ENCODE assay signal across 9 mouse cellular contexts in the genomic region with DNA sequence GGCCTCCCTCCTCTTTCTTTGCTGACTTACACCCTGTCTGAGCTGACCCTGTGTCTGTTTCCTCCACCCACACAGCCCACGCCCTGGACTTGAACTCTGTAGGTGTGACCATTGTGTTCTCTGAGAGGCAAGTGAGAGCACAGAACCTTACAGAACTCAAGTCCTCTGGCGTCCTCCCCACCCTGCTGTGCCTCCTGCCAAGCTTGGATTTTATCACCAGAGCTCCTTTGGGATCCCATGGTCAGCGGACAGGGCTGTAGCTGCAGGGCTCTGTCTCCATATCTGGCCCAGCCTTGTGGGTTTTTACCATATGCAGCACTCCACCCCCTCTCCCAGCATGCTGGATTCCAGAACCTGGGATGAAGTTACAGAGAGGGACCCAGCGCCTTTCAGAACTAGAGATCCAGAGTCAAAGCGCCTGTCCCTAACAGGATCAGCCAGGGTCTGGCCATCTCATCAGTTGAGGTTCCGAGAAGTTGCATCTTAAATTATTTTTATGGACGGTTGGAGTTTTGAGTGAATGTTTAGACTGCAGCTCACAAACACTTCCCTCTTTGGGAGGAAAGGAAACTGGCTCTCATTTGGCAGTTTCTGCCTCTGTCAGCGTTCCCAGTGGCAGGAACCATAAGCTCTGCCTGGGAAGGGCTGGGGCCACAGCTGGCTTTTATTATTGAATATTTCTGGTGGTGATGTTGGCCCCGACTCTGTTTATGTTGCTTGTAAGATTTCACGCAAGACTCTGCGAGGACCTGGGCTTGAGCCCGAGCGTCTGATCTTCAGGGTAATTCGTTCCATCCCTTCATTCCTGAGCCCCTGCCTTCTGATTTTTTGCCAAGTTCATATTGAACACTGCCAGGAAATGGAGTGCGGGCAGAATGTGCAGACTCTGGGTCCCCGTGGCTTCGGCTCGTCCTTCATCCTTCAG.
A peak's percentile ranks its signal among the peaks of the same experiment; 100 is the strongest.
DNase-seq lines count a peak whose midpoint lies in the region; ATAC-seq and TF ChIP-seq lines count a peak whose summit lies in the region.
"Had no signal": no experiment of that assay in that cellular context is flagged by ENCODE, and none has a peak within 500 bp of the region (broad histone marks: within the 10 kb centered on the region; RNA-seq: fewer than 3 reads in every experiment).

No protein-coding gene starts in this region.

- TF ChIP-seq CTCF in bone marrow, adult 2 months (IDR thresholded peaks at IDR 0.05; ENCODE audit: control insufficient read depth, insufficient read depth, low read length), result no peak

- 47% methylated on average over 18 of the region's 18 CpGs for WGBS in bone marrow, adult 2 months
- WGBS in hindbrain, embryonic 16.5 days, result 44% methylated on average over 18 of the region's 18 CpGs
- WGBS in liver, embryonic 11.5 days, result 57% methylated on average over 18 of the region's 18 CpGs
- whole genome bisulfite sequencing in neural tube, embryonic 12.5 days, result 64% methylated on average over 18 of the region's 18 CpGs

- peak; percentile 27 for DNase-seq in CD4-positive, CD25-positive, alpha-beta regulatory T cell, adult 2 months (ENCODE audit: low read depth, low spot score)
- DNase-seq in gastrocnemius, postnatal 25 days, result peak; percentile 84
- no peak for DNase-seq in liver, embryonic 11.5 days (ENCODE audit: low spot score)
- DNase-seq in B cell, adult 2 months, result no peak

- no peaks in the 10 kb centered on the region for H3K27me3 ChIP-seq in hindbrain, embryonic 16.5 days (replicated peaks; ENCODE audit: control insufficient read depth, insufficient read depth, low read length)
- no peaks in the 10 kb centered on the region for H3K27me3 ChIP-seq in liver, embryonic 11.5 days (replicated peaks; ENCODE audit: control insufficient read depth, insufficient read depth, low read length)
- no peaks in the 10 kb centered on the region for H3K27me3 ChIP-seq in neural tube, embryonic 12.5 days (replicated peaks)

- H3K4me2 ChIP-seq in hindbrain, embryonic 16.5 days (ENCODE audit: low read length), result peak overlapping the region; percentile 14
- no peak overlapping the region for H3K4me2 ChIP-seq in liver, embryonic 11.5 days
- no peak overlapping the region for H3K4me2 ChIP-seq in neural tube, embryonic 12.5 days (replicated peaks)

- H3K4me3 ChIP-seq in bone marrow, adult 2 months (replicated peaks; ENCODE audit: control insufficient read depth, low read depth, low read length), result no peak overlapping the region
- H3K4me3 ChIP-seq in hindbrain, embryonic 16.5 days (ENCODE audit: low read length), result no peak overlapping the region
- no peak overlapping the region for H3K4me3 ChIP-seq in liver, embryonic 11.5 days (ENCODE audit: low read depth, low read length)
- H3K4me3 ChIP-seq in neural tube, embryonic 12.5 days, result no peak overlapping the region
- H3K4me3 ChIP-seq: erythroblast, embryonic 14.5 days had no signal

- no peak overlapping the region; the same call in 1 of the 2 replicates for H3K9ac ChIP-seq in hindbrain, embryonic 16.5 days (ENCODE audit: low read depth, low read length)
- H3K9ac ChIP-seq in liver, embryonic 11.5 days (ENCODE audit: low read depth, low read length), result no peak overlapping the region
- no peak overlapping the region for H3K9ac ChIP-seq in neural tube, embryonic 12.5 days

- no peak for ATAC-seq in CD4-positive, CD25-positive, alpha-beta regulatory T cell, adult 4 months
- ATAC-seq in hindbrain, embryonic 16.5 days, result peak; percentile 44; the same call in 1 of the 2 replicates
- ATAC-seq in liver, embryonic 11.5 days (replicated peaks; ENCODE audit: low FRiP score), result no peak
- ATAC-seq in neural tube, embryonic 12.5 days (ENCODE audit: low FRiP score, low read depth), result no peak

- 0 out of 2 replicates have a peak overlapping the region, but pooled peaks have one; percentile 17 for H3K27ac ChIP-seq in bone marrow, adult 2 months (ENCODE audit: control insufficient read depth, insufficient read depth, low read depth, low read length, poor library complexity)
- H3K27ac ChIP-seq in hindbrain, embryonic 16.5 days (ENCODE audit: low read depth, low read length), result peak overlapping the region; percentile 44
- H3K27ac ChIP-seq in liver, embryonic 11.5 days (ENCODE audit: low read depth, low read length), result 0 out of 2 replicates have a peak overlapping the region, but pooled peaks have one; percentile 34
- H3K27ac ChIP-seq in neural tube, embryonic 12.5 days, result 0 out of 2 replicates have a peak overlapping the region, but pooled peaks have one; percentile 3

- TF ChIP-seq POLR2A in bone marrow, adult 2 months (IDR thresholded peaks at IDR 0.05; ENCODE audit: borderline replicate concordance, control insufficient read depth, low read depth, low read length), result no peak

- H3K4me1 ChIP-seq in bone marrow, adult 2 months (ENCODE audit: control insufficient read depth, insufficient read depth, low read length), result peaks cover 2% of the 10 kb centered on the region
- H3K4me1 ChIP-seq in hindbrain, embryonic 16.5 days (ENCODE audit: control insufficient read depth, insufficient read depth, low read depth, low read length), result peaks cover 7% of the 10 kb centered on the region
- H3K4me1 ChIP-seq in liver, embryonic 11.5 days (replicated peaks; ENCODE audit: control insufficient read depth, insufficient read depth, low read length), result no peaks in the 10 kb centered on the region; the same call in 1 of the 2 replicates
- peaks cover 9% of the 10 kb centered on the region; the same call in 1 of the 2 replicates for H3K4me1 ChIP-seq in neural tube, embryonic 12.5 days

- no peaks in the 10 kb centered on the region for H3K36me3 ChIP-seq in hindbrain, embryonic 16.5 days (ENCODE audit: control insufficient read depth, insufficient read depth, low read length)
- no peaks in the 10 kb centered on the region for H3K36me3 ChIP-seq in liver, embryonic 11.5 days (ENCODE audit: control insufficient read depth, insufficient read depth, low read length)
- no peaks in the 10 kb centered on the region for H3K36me3 ChIP-seq in neural tube, embryonic 12.5 days

- no peaks in the 10 kb centered on the region for H3K9me3 ChIP-seq in hindbrain, embryonic 16.5 days (ENCODE audit: control insufficient read depth, low read length)
- no peaks in the 10 kb centered on the region for H3K9me3 ChIP-seq in liver, embryonic 11.5 days (ENCODE audit: control insufficient read depth, low read length)
- no peaks in the 10 kb centered on the region for H3K9me3 ChIP-seq in neural tube, embryonic 12.5 days

Comparison
In these comparisons a context has a peak if more than half of its experiments do, and no peak if none do; other contexts are left out.
1. DNase-seq: peak in CD4-positive, CD25-positive, alpha-beta regulatory T cell, adult 2 months (single experiment) and gastrocnemius, postnatal 25 days (single experiment); none in liver, embryonic 11.5 days (single experiment) and B cell, adult 2 months (0 of 2).
2. Peak in every context shown above with its lines, with median percentiles within 50 percentile points of each other: H3K27ac ChIP-seq.